10 mouse cellular contexts compared by ENCODE assay signal in genomic region chr11:67581549-67581948, GRCm38 (mm10).
DNase-seq lines count a peak whose midpoint lies in the region; ATAC-seq lines count a peak whose summit lies in the region.
"Had no signal": no experiment of that assay in that cellular context is flagged by ENCODE, and none has a peak within 500 bp of the region (broad histone marks: within the 10 kb centered on the region; RNA-seq: fewer than 3 reads in every experiment).

No protein-coding gene starts in this region.

- no peak overlapping the region for H3K4me3 ChIP-seq in kidney, embryonic 14.5 days (ENCODE audit: low read length)
- no peak overlapping the region for H3K4me3 ChIP-seq in embryonic facial prominence, embryonic 15.5 days (replicated peaks)
- no peak overlapping the region for H3K4me3 ChIP-seq in heart, embryonic 16.5 days (ENCODE audit: low read length)
- H3K4me3 ChIP-seq: hindbrain, embryonic 13.5 days had no signal

- no peak for ATAC-seq in kidney, embryonic 14.5 days (ENCODE audit: low FRiP score, low TSS enrichment)
- peak; percentile 20; the same call in 1 of the 2 replicates for ATAC-seq in embryonic facial prominence, embryonic 15.5 days (ENCODE audit: insufficient number of reproducible peaks, low FRiP score, low TSS enrichment, low read depth)
- peak; percentile 37 for ATAC-seq in heart, embryonic 16.5 days (replicated peaks; ENCODE audit: extremely low read depth, insufficient read depth, low FRiP score)
- no peak for ATAC-seq in activated CD4-positive, CD25-positive, alpha-beta regulatory T cell, adult 4 months
- ATAC-seq: forebrain, embryonic 14.5 days had no signal

- 59% methylated on average over 7 of the region's 7 CpGs for WGBS in kidney, embryonic 14.5 days
- WGBS in embryonic facial prominence, embryonic 15.5 days, result 14% methylated on average over 7 of the region's 7 CpGs
- WGBS in heart, embryonic 16.5 days, result 54% methylated on average over 7 of the region's 7 CpGs

- H3K27me3 ChIP-seq in kidney, embryonic 14.5 days (ENCODE audit: control insufficient read depth, insufficient read depth, low read length), result no peaks in the 10 kb centered on the region
- H3K27me3 ChIP-seq in embryonic facial prominence, embryonic 15.5 days, result no peaks in the 10 kb centered on the region
- H3K27me3 ChIP-seq in heart, embryonic 16.5 days (ENCODE audit: control insufficient read depth, insufficient read depth, low read length), result no peaks in the 10 kb centered on the region
- H3K27me3 ChIP-seq: hindbrain, embryonic 13.5 days had no signal

- DNase-seq in kidney, postnatal 10 days, result peak; percentile 45
- peak; percentile 45 for DNase-seq in skeletal muscle tissue, adult 2 months (ENCODE audit: low read depth, low spot score)
- DNase-seq in layer of hippocampus, adult 18-20 months (ENCODE audit: low spot score in 2 of 2), result no peak
- DNase-seq: layer of hippocampus, postnatal 36 days had no signal

- H3K9ac ChIP-seq in kidney, embryonic 14.5 days (ENCODE audit: low read depth, low read length), result no peak overlapping the region
- no peak overlapping the region for H3K9ac ChIP-seq in embryonic facial prominence, embryonic 15.5 days
- H3K9ac ChIP-seq in heart, embryonic 16.5 days (ENCODE audit: low read length), result no peak overlapping the region
- H3K9ac ChIP-seq: hindbrain, embryonic 13.5 days had no signal

- H3K36me3 ChIP-seq in kidney, embryonic 14.5 days (ENCODE audit: control insufficient read depth, insufficient read depth, low read length), result no peaks in the 10 kb centered on the region
- no peaks in the 10 kb centered on the region for H3K36me3 ChIP-seq in embryonic facial prominence, embryonic 15.5 days
- H3K36me3 ChIP-seq in heart, embryonic 16.5 days (ENCODE audit: control insufficient read depth, insufficient read depth), result no peaks in the 10 kb centered on the region
- H3K36me3 ChIP-seq: hindbrain, embryonic 13.5 days had no signal

- no peak overlapping the region for H3K27ac ChIP-seq in kidney, embryonic 14.5 days (ENCODE audit: low read depth, low read length)
- H3K27ac ChIP-seq in embryonic facial prominence, embryonic 15.5 days (replicated peaks), result 0 out of 2 replicates have a peak overlapping the region, but pooled peaks have one; percentile 4
- H3K27ac ChIP-seq in heart, embryonic 16.5 days (ENCODE audit: low read length), result peak overlapping the region; percentile 32; the same call in 1 of the 2 replicates
- H3K27ac ChIP-seq: hindbrain, embryonic 13.5 days had no signal

- peaks cover 22% of the 10 kb centered on the region for H3K4me1 ChIP-seq in kidney, embryonic 14.5 days (ENCODE audit: control insufficient read depth, insufficient read depth, low read length)
- peaks cover 36% of the 10 kb centered on the region for H3K4me1 ChIP-seq in embryonic facial prominence, embryonic 15.5 days
- 0 out of 2 replicates have a peak, but pooled peaks cover 9% of the 10 kb centered on the region for H3K4me1 ChIP-seq in heart, embryonic 16.5 days (ENCODE audit: control insufficient read depth, insufficient read depth, low read length)
- H3K4me1 ChIP-seq: hindbrain, embryonic 13.5 days had no signal

- no peak overlapping the region for H3K4me2 ChIP-seq in kidney, embryonic 14.5 days (replicated peaks; ENCODE audit: low read depth, low read length)
- H3K4me2 ChIP-seq in embryonic facial prominence, embryonic 15.5 days (replicated peaks), result no peak overlapping the region
- H3K4me2 ChIP-seq in heart, embryonic 16.5 days (ENCODE audit: low read depth, low read length), result no peak overlapping the region
- H3K4me2 ChIP-seq: hindbrain, embryonic 13.5 days had no signal

- no peaks in the 10 kb centered on the region for H3K9me3 ChIP-seq in kidney, embryonic 14.5 days (ENCODE audit: control insufficient read depth, low read length)
- no peaks in the 10 kb centered on the region for H3K9me3 ChIP-seq in embryonic facial prominence, embryonic 15.5 days (replicated peaks)
- no peaks in the 10 kb centered on the region for H3K9me3 ChIP-seq in heart, embryonic 16.5 days (replicated peaks; ENCODE audit: control insufficient read depth, low read length)
- H3K9me3 ChIP-seq: hindbrain, embryonic 13.5 days had no signal

Comparison
In these comparisons a context has a peak if more than half of its experiments do, and no peak if none do; other contexts are left out.
1. DNase-seq: peak in kidney, postnatal 10 days (single experiment) and skeletal muscle tissue, adult 2 months (single experiment); none in layer of hippocampus, adult 18-20 months (0 of 2).
2. ATAC-seq: peak in embryonic facial prominence, embryonic 15.5 days (single experiment) and heart, embryonic 16.5 days (single experiment); none in kidney, embryonic 14.5 days (single experiment) and activated CD4-positive, CD25-positive, alpha-beta regulatory T cell, adult 4 months (single experiment).